Mouse (Mus musculus) cerebellum, postnatal 10 days (tissue): ENCODE data around the gene Paf1.
A peak's percentile ranks its signal among the peaks of the same experiment; 100 is the strongest.
"Not testable (repeated sequence)": the region's sequence is repeated elsewhere in the genome, so short reads cannot be mapped to it uniquely, and the experiment has no call there.

Source experiments
- DNase-seq, 2 experiments: peaks; one replicate each; pipeline ENCODE4 v3.0.0; 2021; ENCODE audit warnings: mixed read lengths in 2 of 2

The Paf1 gene

GRCm38 (mm10) chr7:28385196-28385595, 7.6 kb upstream of the Paf1 start:
- no peak for DNase-seq

- no peak for DNase-seq
Observed at GRCm38 (mm10) chr7:28386007-28386406, 6.7 kb upstream of the Paf1 start.

GRCm38 (mm10) chr7:28386462-28386861, 6.3 kb upstream of the Paf1 start:
- DNase-seq = peak; percentile 89 to 92

- DNase-seq = not testable (repeated sequence)
Observed at GRCm38 (mm10) chr7:28386877-28387276, 5.9 kb upstream of the Paf1 start.

GRCm38 (mm10) chr7:28387384-28387783, 5.4 kb upstream of the Paf1 start:
- not testable (repeated sequence) for DNase-seq

- no peak for DNase-seq
Observed at GRCm38 (mm10) chr7:28390331-28390730, 2.4 kb upstream of the Paf1 start.

GRCm38 (mm10) chr7:28393272-28393951, 661 bp downstream of the Paf1 start:
- DNase-seq = peak in 1 of 2 experiments; percentile 34

GRCm38 (mm10) chr7:28395425-28395824, 2.7 kb downstream of the Paf1 start:
- no peak for DNase-seq

- DNase-seq = peak; percentile 65 to 73
Observed at GRCm38 (mm10) chr7:28398000-28398399, 5.2 kb downstream of the Paf1 start.

- no peak for DNase-seq
Observed at GRCm38 (mm10) chr7:28398696-28399340, 6.1 kb downstream of the Paf1 start.

GRCm38 (mm10) chr7:28401030-28401429, 8.3 kb downstream of the Paf1 start:
- no peak for DNase-seq

- DNase-seq = no peak
Observed at GRCm38 (mm10) chr7:28401942-28402341, 9.2 kb downstream of the Paf1 start.

- peak in 1 of 2 experiments; percentile 25 for DNase-seq
Observed at GRCm38 (mm10) chr7:28410841-28411475, 18.2 kb downstream of the Paf1 start.

- no peak for DNase-seq
Observed at GRCm38 (mm10) chr7:28412826-28413225, 20.1 kb downstream of the Paf1 start.

GRCm38 (mm10) chr7:28417368-28417767, 24.6 kb downstream of the Paf1 start:
- DNase-seq = no peak

GRCm38 (mm10) chr7:28418096-28418670, 25.4 kb downstream of the Paf1 start:
- DNase-seq = peak; percentile 36 to 53

GRCm38 (mm10) chr7:28419416-28419815, 26.7 kb downstream of the Paf1 start:
- no peak for DNase-seq

- no peak for DNase-seq
Observed at GRCm38 (mm10) chr7:28423018-28423417, 30.3 kb downstream of the Paf1 start.

GRCm38 (mm10) chr7:28427738-28428137, 35.0 kb downstream of the Paf1 start:
- DNase-seq = no peak

- no peak for DNase-seq
Observed at GRCm38 (mm10) chr7:28430512-28430911, 37.8 kb downstream of the Paf1 start.

- no peak for DNase-seq
Observed at GRCm38 (mm10) chr7:28432252-28432651, 39.5 kb downstream of the Paf1 start.

- DNase-seq = peak; percentile 61 to 62
Observed at GRCm38 (mm10) chr7:28435660-28436259, 43.0 kb downstream of the Paf1 start.

- DNase-seq = peak; percentile 100
Observed at GRCm38 (mm10) chr7:28436271-28436904, 43.6 kb downstream of the Paf1 start.
